Mouse (Mus musculus) forebrain, embryonic 11.5 days (tissue): ENCODE measurements around the gene Kbtbd4. TPM values are rescaled to one million over a fixed set of nuclear protein-coding genes. Genes with fewer than 3 reads are reported as not detected.

ENCODE experiments used
- ATAC-seq: fragments of 200-750 bp; cut with Nextera tagmentation; replicated peaks from 2 replicates; pipeline ENCODE4 v1.8.0; 2017; ENCODE audit warnings: moderate TSS enrichment; ENCODE audit not compliant: low FRiP score
- DNase-seq: peaks from one replicate; pipeline ENCODE4 v3.0.0-alpha.2; 2017; ENCODE audit warnings: low spot score
- H3K27ac ChIP-seq: fragments of 300-500 bp; sonication (generic); 2 replicates; pipeline ENCODE4 v1.5.1; 2014; ENCODE audit warnings: low read depth, low read length
- H3K27me3 ChIP-seq: fragments of 300-500 bp; sonication (generic); 2 replicates; pipeline ENCODE4 v1.6.1; 2014; ENCODE audit warnings: mild to moderate bottlenecking, low read length, mixed read lengths; ENCODE audit not compliant: control insufficient read depth, insufficient read depth
- H3K36me3 ChIP-seq: fragments of 300-500 bp; sonication (generic); 2 replicates; pipeline ENCODE4 v1.6.1; 2014; ENCODE audit warnings: mild to moderate bottlenecking, low read length, moderate library complexity, mixed read lengths; ENCODE audit not compliant: control insufficient read depth, insufficient read depth
- H3K4me1 ChIP-seq: fragments of 300-500 bp; sonication (generic); replicated peaks from 2 replicates; pipeline ENCODE4 v1.6.1; 2014; ENCODE audit warnings: low read length, mixed read lengths; ENCODE audit not compliant: control insufficient read depth, insufficient read depth
- H3K4me2 ChIP-seq: fragments of 300-500 bp; sonication (generic); 2 replicates; pipeline ENCODE4 v1.6.1; 2014; ENCODE audit warnings: low read depth, mild to moderate bottlenecking, low read length, moderate library complexity, mixed read lengths; ENCODE audit not compliant: severe bottlenecking
- H3K4me3 ChIP-seq: fragments of 300-500 bp; sonication (generic); 2 replicates; pipeline ENCODE4 v1.5.1; 2014; ENCODE audit warnings: low read depth, low read length
- H3K9ac ChIP-seq: fragments of 300-500 bp; sonication (generic); 2 replicates; pipeline ENCODE4 v1.6.1; 2014; ENCODE audit warnings: low read length
- H3K9me3 ChIP-seq: fragments of 300-500 bp; sonication (generic); 2 replicates; pipeline ENCODE4 v1.6.1; 2016; ENCODE audit warnings: low read length, mixed read lengths; ENCODE audit not compliant: control insufficient read depth
- WGBS: fragments of 180-500 bp; shearing (Covaris S2); extraction: QIAGEN DNeasy Blood & Tissue Kit; methylation state at CpG from one replicate; pipeline ENCODE4 v1.1.7; 2014; 5-methylcytosine and 5-hydroxymethylcytosine counted together
- polyA plus RNA-seq: library from polyadenylated mRNA; unstranded; fragments of >200 nt; fragmentation: Nextera tagmentation; extraction: Ambion mirVana; gene quantifications from 2 replicates; pipeline ENCODE4 v1.2.1, GENCODE M21; 2014

The Kbtbd4 gene
- polyA plus RNA-seq, 1 experiment from 2014 or later = 48.0 TPM

DNA sequence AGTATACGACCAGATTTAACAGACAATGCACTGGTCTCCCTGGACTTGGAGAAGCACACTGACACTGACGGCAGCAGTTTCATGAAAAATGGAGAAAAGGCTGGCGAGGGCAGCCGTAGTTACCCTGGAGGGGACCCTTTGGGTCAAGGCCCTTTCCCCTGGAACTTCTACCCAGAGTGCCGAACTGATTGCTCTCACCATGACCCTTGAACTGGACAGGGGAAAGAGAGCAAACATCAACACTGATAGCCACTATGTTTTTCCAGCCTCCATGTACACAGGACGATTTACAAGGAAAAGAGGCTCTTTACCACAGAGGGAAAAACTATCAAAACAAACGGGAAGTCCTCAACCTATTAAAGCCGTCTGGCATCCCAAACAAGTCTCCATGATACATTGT is 27.3 kb downstream of the Kbtbd4 start:
- ATAC-seq = no peak

DNA sequence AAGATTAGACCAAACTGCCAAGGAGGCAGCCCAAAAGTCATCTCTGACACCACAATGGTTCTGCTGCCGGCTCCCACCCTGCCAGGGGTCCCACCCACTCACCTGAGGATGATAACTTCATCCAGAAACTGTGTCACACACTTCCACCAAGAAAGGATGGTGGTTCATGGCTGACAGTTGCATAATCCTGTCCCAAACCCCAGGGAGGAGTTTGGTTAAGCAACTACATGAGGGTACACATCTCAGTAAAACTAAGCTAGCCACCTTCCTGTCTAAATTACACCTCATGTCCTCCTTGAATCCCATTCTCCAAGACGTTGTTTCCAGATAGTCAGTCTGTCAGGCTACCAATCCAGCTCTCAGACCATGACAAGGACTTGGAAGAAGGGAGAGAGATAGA is 27.7 kb downstream of the Kbtbd4 start:
- Histone ChIP-seq H3K4me3 (no peak overlapping the region), H3K36me3 (no peaks in the 10 kb centered on the region), H3K27ac (no peak overlapping the region), H3K9me3 (no peaks in the 10 kb centered on the region), H3K4me2 (no peak overlapping the region), H3K27me3 (no peaks in the 10 kb centered on the region), H3K4me1 (no peaks in the 10 kb centered on the region), H3K9ac (no peak overlapping the region)
- WGBS = 82% methylated on average over 2 of the region's 2 CpGs
- ATAC-seq (no peak), DNase-seq (no peak)

More for the DNA sequence above, 27.3 kb downstream of the Kbtbd4 start:
- 91% methylated on average over 8 of the region's 8 CpGs for WGBS
- Histone ChIP-seq H3K4me2 (no peak overlapping the region), H3K27me3 (no peaks in the 10 kb centered on the region), H3K4me1 (no peaks in the 10 kb centered on the region), H3K9me3 (no peaks in the 10 kb centered on the region), H3K4me3 (no peak overlapping the region), H3K9ac (no peak overlapping the region), H3K27ac (no peak overlapping the region), H3K36me3 (no peaks in the 10 kb centered on the region)
- DNase-seq = no peak

DNA sequence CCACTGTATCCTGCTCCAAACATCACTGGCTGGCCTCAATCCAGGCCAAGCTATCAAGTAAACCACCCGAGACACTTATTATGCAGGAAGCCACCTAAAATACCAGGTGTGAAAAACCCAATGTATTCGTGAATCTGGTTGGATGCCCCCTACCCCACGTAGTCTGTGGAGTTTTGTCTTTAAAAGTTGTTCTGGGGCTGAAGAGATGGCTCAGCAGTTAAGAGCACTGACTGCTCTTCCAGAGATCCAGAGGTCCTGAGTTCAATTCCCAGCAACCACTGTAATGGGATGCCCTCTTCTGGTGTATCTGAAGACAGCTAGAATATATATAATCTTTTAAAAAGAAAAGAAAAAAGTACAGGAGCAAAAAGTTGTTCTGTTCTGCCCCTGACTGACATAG is 33.8 kb downstream of the Kbtbd4 start:
- Histone ChIP-seq H3K9ac (no peak overlapping the region), H3K36me3 (no peaks in the 10 kb centered on the region), H3K4me3 (no peak overlapping the region), H3K27me3 (no peaks in the 10 kb centered on the region), H3K4me2 (no peak overlapping the region), H3K27ac (no peak overlapping the region), H3K4me1 (no peaks in the 10 kb centered on the region; the same call in 1 of the 2 replicates), H3K9me3 (no peaks in the 10 kb centered on the region)
- DNase-seq = no peak
- whole genome bisulfite sequencing = 72% methylated on average over 3 of the region's 3 CpGs
- no peak for ATAC-seq

- Histone ChIP-seq H3K4me2 (peak overlapping the region; percentile 41; the same call in 1 of the 2 replicates), H3K4me3 (peak overlapping the region; percentile 95), H3K9ac (peak overlapping the region; percentile 93), H3K4me1 (no peaks in the 10 kb centered on the region; the same call in 1 of the 2 replicates), H3K27me3 (no peaks in the 10 kb centered on the region), H3K36me3 (no peaks in the 10 kb centered on the region), H3K9me3 (no peaks in the 10 kb centered on the region), H3K27ac (no peak overlapping the region)
- ATAC-seq (peak; percentile 44), DNase-seq (no peak)
- WGBS = 54% methylated on average over 8 of the region's 8 CpGs
These were observed 35.2 kb downstream of the Kbtbd4 start for GRCm38 (mm10) chr2:90939750-90940149.

DNA sequence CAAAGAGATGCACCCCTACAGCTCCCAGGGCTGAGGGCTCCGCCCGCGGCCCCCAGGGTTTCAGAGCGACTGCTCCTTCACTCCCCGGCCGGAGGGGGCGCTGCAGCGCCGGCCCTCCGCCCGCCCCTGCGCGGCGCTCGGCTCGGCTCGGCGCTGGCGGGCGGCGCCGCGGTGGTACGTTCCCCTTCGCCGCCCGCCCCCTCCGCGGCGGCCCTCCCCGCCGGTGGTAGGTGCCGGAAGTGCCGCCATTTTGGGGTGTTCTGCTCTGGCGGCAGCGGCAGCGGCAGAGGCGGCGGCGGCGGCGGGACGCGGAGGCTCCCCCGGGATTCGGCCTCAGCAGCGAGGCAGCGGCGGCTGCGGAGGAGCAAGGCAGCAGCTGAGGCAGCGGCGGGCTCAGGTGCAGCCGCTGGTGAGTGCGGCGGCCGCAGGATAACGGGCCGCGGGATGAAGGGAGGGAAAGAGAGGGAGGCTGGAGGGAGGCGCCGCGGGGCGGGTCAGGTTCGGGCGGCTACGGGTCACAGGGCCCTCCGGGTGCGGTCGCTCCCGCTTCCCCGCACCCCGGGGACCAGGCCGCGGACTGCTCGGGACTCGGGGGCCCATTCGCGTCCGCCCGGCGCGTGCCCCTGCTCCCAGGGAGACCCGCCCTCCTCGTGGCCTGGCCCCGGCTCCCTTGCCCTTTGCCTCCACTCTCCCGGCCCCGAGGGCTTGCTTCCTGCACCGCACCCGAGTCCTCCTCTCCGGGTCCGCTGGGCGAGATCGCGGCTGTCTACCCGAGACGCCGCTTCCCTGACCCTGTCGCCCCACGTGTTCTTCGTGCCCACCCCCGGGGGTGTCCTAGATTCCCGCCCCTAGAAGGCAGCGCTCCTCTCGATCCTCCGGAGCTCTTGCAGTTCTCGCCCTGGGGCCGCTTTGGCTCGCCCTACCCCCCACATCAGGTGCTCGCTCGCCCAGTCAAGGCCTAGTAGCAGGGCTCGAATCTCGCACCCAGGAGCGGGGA is 36.0 kb downstream of the Kbtbd4 start, which contains the start of gene Celf1:
Celf1 (plus strand) TSS at position 150 of the 997 bp plus-strand sequence.
- under 1% methylated on average over 62 of the region's 113 CpGs for WGBS
- ATAC-seq = peak; percentile 94

DNA sequence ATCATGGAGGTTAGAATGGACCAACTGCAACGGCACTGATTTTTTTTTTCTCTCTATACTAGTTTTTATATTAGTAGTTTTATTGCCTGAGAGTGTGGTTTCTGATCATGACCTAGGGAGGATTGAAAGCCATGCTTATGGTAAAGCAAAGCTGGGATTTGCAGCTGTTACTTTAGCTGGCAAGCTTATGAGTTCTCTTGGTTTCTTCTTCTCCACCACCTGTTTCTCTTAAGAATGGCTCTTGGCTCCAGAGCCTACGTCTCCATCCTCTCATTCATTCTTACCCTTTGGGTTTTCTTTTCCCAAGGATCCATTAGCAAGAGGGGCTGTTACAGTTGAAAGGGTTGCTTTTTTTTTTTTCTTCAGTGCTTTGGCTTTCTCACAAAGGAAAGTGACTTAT is 37.2 kb downstream of the Kbtbd4 start:
- 56% methylated on average over 2 of the region's 2 CpGs for WGBS
- DNase-seq = no peak
- Histone ChIP-seq H3K27ac (no peak overlapping the region), H3K9me3 (no peaks in the 10 kb centered on the region), H3K4me1 (no peaks in the 10 kb centered on the region; the same call in 1 of the 2 replicates), H3K27me3 (no peaks in the 10 kb centered on the region), H3K36me3 (no peaks in the 10 kb centered on the region), H3K4me2 (peak overlapping the region; percentile 78), H3K9ac (peak overlapping the region; percentile 20; the same call in 1 of the 2 replicates), H3K4me3 (peak overlapping the region; percentile 95)
- no peak for ATAC-seq

More for the DNA sequence above, 36.0 kb downstream of the Kbtbd4 start, which contains the start of gene Celf1:
- no peaks in the 10 kb centered on the region for H3K36me3 ChIP-seq
- peak within 1 kb of the TSS; percentile 87 for H3K27ac ChIP-seq
- peak within 1 kb of the TSS; percentile 93 for H3K9ac ChIP-seq
- no peaks in the 10 kb centered on the region for H3K27me3 ChIP-seq
- no peaks in the 10 kb centered on the region for H3K9me3 ChIP-seq
- H3K4me3 ChIP-seq = peak within 1 kb of the TSS; percentile 95
- no peaks in the 10 kb centered on the region; the same call in 1 of the 2 replicates for H3K4me1 ChIP-seq
- H3K4me2 ChIP-seq = peak within 1 kb of the TSS; percentile 78
- DNase-seq = peak; percentile 91

GRCm38 (mm10) chr2:90950149-90950548 is 45.6 kb downstream of the Kbtbd4 start:
- DNase-seq (no peak), ATAC-seq (no peak)
- 82% methylated on average over 5 of the region's 5 CpGs for WGBS
- no peak overlapping the region for H3K4me3 ChIP-seq
- no peak overlapping the region for H3K9ac ChIP-seq
- H3K4me2 ChIP-seq = no peak overlapping the region
- H3K27ac ChIP-seq = no peak overlapping the region
- H3K27me3 ChIP-seq = no peaks in the 10 kb centered on the region
- H3K36me3 ChIP-seq = no peaks in the 10 kb centered on the region
- no peaks in the 10 kb centered on the region for H3K9me3 ChIP-seq
- H3K4me1 ChIP-seq = no peaks in the 10 kb centered on the region

GRCm38 (mm10) chr2:90950582-90951194 is 46.1 kb downstream of the Kbtbd4 start:
- Histone ChIP-seq H3K4me2 (no peak overlapping the region), H3K27me3 (no peaks in the 10 kb centered on the region), H3K9me3 (no peaks in the 10 kb centered on the region), H3K4me3 (no peak overlapping the region), H3K9ac (no peak overlapping the region), H3K4me1 (no peaks in the 10 kb centered on the region), H3K36me3 (no peaks in the 10 kb centered on the region), H3K27ac (no peak overlapping the region)
- ATAC-seq (no peak), DNase-seq (no peak)
